Mouse (Mus musculus) neural tube, embryonic 11.5 days (tissue): Measurements from ENCODE around the gene Nsmce3. TPM values are rescaled to one million over a fixed set of nuclear protein-coding genes. Genes with fewer than 3 reads are reported as not detected.

Experiments
- ATAC-seq: fragments of 200-750 bp; cut with Nextera tagmentation; 2 replicates; pipeline ENCODE4 v1.8.0; 2017; ENCODE audit warnings: moderate number of reproducible peaks, mild to moderate bottlenecking, moderate TSS enrichment, moderate library complexity; ENCODE audit not compliant: insufficient read depth, low FRiP score, low TSS enrichment
- DNase-seq: peaks from one replicate; pipeline ENCODE4 v3.0.0-alpha.2; 2015; ENCODE audit warnings: low spot score
- H3K27ac ChIP-seq: fragments of 300-500 bp; sonication (generic); 2 replicates; pipeline ENCODE4 v1.5.1; 2014; ENCODE audit warnings: low read depth, mild to moderate bottlenecking, low read length
- H3K27me3 ChIP-seq: fragments of 300-500 bp; sonication (generic); 2 replicates; pipeline ENCODE4 v1.6.1; 2014; ENCODE audit warnings: mild to moderate bottlenecking, low read length, mixed read lengths; ENCODE audit not compliant: control insufficient read depth, insufficient read depth
- H3K36me3 ChIP-seq: fragments of 300-500 bp; sonication (generic); 2 replicates; pipeline ENCODE4 v1.6.1; 2014; ENCODE audit warnings: mild to moderate bottlenecking, low read length, moderate library complexity, mixed read lengths; ENCODE audit not compliant: control insufficient read depth, insufficient read depth
- H3K4me1 ChIP-seq: fragments of 300-500 bp; sonication (generic); 2 replicates; pipeline ENCODE4 v1.6.1; 2014; ENCODE audit warnings: low read length, mixed read lengths; ENCODE audit not compliant: control insufficient read depth, insufficient read depth
- H3K4me2 ChIP-seq: fragments of 300-500 bp; sonication (generic); 2 replicates; pipeline ENCODE4 v1.6.1; 2014; ENCODE audit warnings: low read depth, mild to moderate bottlenecking, moderate library complexity
- H3K4me3 ChIP-seq: fragments of 300-500 bp; sonication (generic); 2 replicates; pipeline ENCODE4 v1.5.1; 2014; ENCODE audit warnings: low read depth, low read length
- H3K9ac ChIP-seq: fragments of 300-500 bp; sonication (generic); 2 replicates; pipeline ENCODE4 v1.6.1; 2014; ENCODE audit warnings: mild to moderate bottlenecking, low read length
- H3K9me3 ChIP-seq: fragments of 300-500 bp; sonication (generic); 2 replicates; pipeline ENCODE4 v1.6.1; 2016; ENCODE audit warnings: low read length; ENCODE audit not compliant: control insufficient read depth
- WGBS: fragments of 180-500 bp; shearing (Covaris S2); extraction: QIAGEN DNeasy Blood & Tissue Kit; methylation state at CpG from one replicate; pipeline ENCODE4 v1.1.7; 2014; 5-methylcytosine and 5-hydroxymethylcytosine counted together
- polyA plus RNA-seq: library from polyadenylated mRNA; unstranded; fragments of >200 nt; fragmentation: Nextera tagmentation; extraction: Ambion mirVana; gene quantifications from 2 replicates; pipeline ENCODE4 v1.2.1, GENCODE M21; 2014

The Nsmce3 gene
- 13.1 and 14.2 TPM in 2 replicates for polyA plus RNA-seq

- peaks cover 16% of the 10 kb centered on the region for H3K4me1 ChIP-seq
Measured at GRCm38 (mm10) chr7:64872743-64873241, at the start of gene Nsmce3. TSS of gene Nsmce3 (minus strand) at chr7:64872997.

GRCm38 (mm10) chr7:64921189-64921588, 48.4 kb upstream of the Nsmce3 start:
- no peaks in the 10 kb centered on the region for H3K9me3 ChIP-seq
- ATAC-seq (no peak), DNase-seq (no peak)
- H3K27me3 ChIP-seq = no peaks in the 10 kb centered on the region
- H3K36me3 ChIP-seq = no peaks in the 10 kb centered on the region
- H3K4me3 ChIP-seq = no peak overlapping the region
- no peak overlapping the region for H3K4me2 ChIP-seq
- 80% methylated on average over 13 of the region's 13 CpGs for WGBS
- H3K9ac ChIP-seq = no peak overlapping the region
- H3K4me1 ChIP-seq = no peaks in the 10 kb centered on the region
- no peak overlapping the region for H3K27ac ChIP-seq

More at GRCm38 (mm10) chr7:64872743-64873241, at the start of gene Nsmce3:
- Histone ChIP-seq H3K27ac (peak within 1 kb of the TSS; percentile 89), H3K36me3 (no peaks in the 10 kb centered on the region), H3K9ac (peak within 1 kb of the TSS; percentile 84), H3K27me3 (no peaks in the 10 kb centered on the region), H3K4me2 (peak within 1 kb of the TSS; percentile 80), H3K9me3 (no peaks in the 10 kb centered on the region), H3K4me3 (peak within 1 kb of the TSS; percentile 81)
- ATAC-seq (peak; percentile 87), DNase-seq (peak; percentile 98)
- WGBS = under 1% methylated on average over 43 of the region's 57 CpGs

- no peaks in the 10 kb centered on the region for H3K4me1 ChIP-seq
- no peak overlapping the region for H3K4me3 ChIP-seq
- no peak overlapping the region for H3K4me2 ChIP-seq
- no peak overlapping the region for H3K27ac ChIP-seq
- WGBS = 72% methylated on average over 5 of the region's 5 CpGs
- H3K9ac ChIP-seq = no peak overlapping the region
- ATAC-seq (no peak), DNase-seq (no peak)
- no peaks in the 10 kb centered on the region for H3K36me3 ChIP-seq
- no peaks in the 10 kb centered on the region for H3K27me3 ChIP-seq
- no peaks in the 10 kb centered on the region for H3K9me3 ChIP-seq
Measured at GRCm38 (mm10) chr7:64920735-64921134, 47.9 kb upstream of the Nsmce3 start.

GRCm38 (mm10) chr7:64916654-64917053, 43.9 kb upstream of the Nsmce3 start:
- no peak overlapping the region for H3K27ac ChIP-seq
- no peak overlapping the region for H3K4me2 ChIP-seq
- DNase-seq (no peak), ATAC-seq (no peak)
- no peaks in the 10 kb centered on the region for H3K27me3 ChIP-seq
- no peaks in the 10 kb centered on the region for H3K4me1 ChIP-seq
- no peaks in the 10 kb centered on the region for H3K9me3 ChIP-seq
- 61% methylated on average over 7 of the region's 7 CpGs for WGBS
- no peak overlapping the region for H3K4me3 ChIP-seq
- no peaks in the 10 kb centered on the region for H3K36me3 ChIP-seq
- H3K9ac ChIP-seq = no peak overlapping the region

- H3K4me3 ChIP-seq = no peak overlapping the region
- no peaks in the 10 kb centered on the region for H3K36me3 ChIP-seq
- H3K4me1 ChIP-seq = no peaks in the 10 kb centered on the region
- H3K27ac ChIP-seq = no peak overlapping the region
- no peaks in the 10 kb centered on the region for H3K27me3 ChIP-seq
- H3K4me2 ChIP-seq = no peak overlapping the region
- no peak overlapping the region for H3K9ac ChIP-seq
- ATAC-seq (no peak), DNase-seq (no peak)
- H3K9me3 ChIP-seq = no peaks in the 10 kb centered on the region
- WGBS = 88% methylated on average over 2 of the region's 2 CpGs
Measured at GRCm38 (mm10) chr7:64915121-64915520, 42.3 kb upstream of the Nsmce3 start.

- Histone ChIP-seq H3K9me3 (no peaks in the 10 kb centered on the region), H3K36me3 (no peaks in the 10 kb centered on the region), H3K4me3 (no peak overlapping the region), H3K9ac (no peak overlapping the region), H3K27ac (no peak overlapping the region), H3K4me1 (no peaks in the 10 kb centered on the region), H3K27me3 (no peaks in the 10 kb centered on the region), H3K4me2 (no peak overlapping the region)
- no peak for DNase-seq
- WGBS = 84% methylated on average over 2 of the region's 2 CpGs
- no peak for ATAC-seq
Measured at GRCm38 (mm10) chr7:64911945-64912344, 39.1 kb upstream of the Nsmce3 start.

- H3K4me1 ChIP-seq = no peaks in the 10 kb centered on the region
- no peak overlapping the region for H3K27ac ChIP-seq
- DNase-seq = no peak
- no peak overlapping the region for H3K4me3 ChIP-seq
- no peaks in the 10 kb centered on the region for H3K36me3 ChIP-seq
- ATAC-seq = no peak
- H3K9me3 ChIP-seq = no peaks in the 10 kb centered on the region
- no peak overlapping the region for H3K9ac ChIP-seq
- no peaks in the 10 kb centered on the region for H3K27me3 ChIP-seq
- 85% methylated on average over 2 of the region's 2 CpGs for WGBS
- H3K4me2 ChIP-seq = no peak overlapping the region
Measured at GRCm38 (mm10) chr7:64910208-64910607, 37.4 kb upstream of the Nsmce3 start.

- 85% methylated on average over 5 of the region's 5 CpGs for WGBS
- no peak overlapping the region for H3K4me3 ChIP-seq
- DNase-seq (no peak), ATAC-seq (no peak)
- no peak overlapping the region for H3K27ac ChIP-seq
- H3K27me3 ChIP-seq = no peaks in the 10 kb centered on the region
- no peaks in the 10 kb centered on the region for H3K9me3 ChIP-seq
- no peak overlapping the region for H3K9ac ChIP-seq
- no peaks in the 10 kb centered on the region for H3K36me3 ChIP-seq
- H3K4me2 ChIP-seq = no peak overlapping the region
- H3K4me1 ChIP-seq = no peaks in the 10 kb centered on the region
Measured at GRCm38 (mm10) chr7:64906955-64907354, 34.2 kb upstream of the Nsmce3 start.

- H3K36me3 ChIP-seq = no peaks in the 10 kb centered on the region
- no peak overlapping the region for H3K9ac ChIP-seq
- ATAC-seq = no peak
- WGBS = 91% methylated on average over 3 of the region's 3 CpGs
- H3K4me2 ChIP-seq = no peak overlapping the region
- no peak for DNase-seq
- no peaks in the 10 kb centered on the region for H3K4me1 ChIP-seq
- H3K27me3 ChIP-seq = no peaks in the 10 kb centered on the region
- no peak overlapping the region for H3K27ac ChIP-seq
- no peaks in the 10 kb centered on the region for H3K9me3 ChIP-seq
- no peak overlapping the region for H3K4me3 ChIP-seq
Measured at GRCm38 (mm10) chr7:64905506-64905905, 32.7 kb upstream of the Nsmce3 start.
